Mouse (Mus musculus) CD4-positive, CD25-positive, alpha-beta regulatory T cell, adult 2 months (primary cell): ENCODE results near the gene Pus7l.

Experiments used
- DNase-seq: peaks from one replicate; pipeline ENCODE4 v3.0.0-alpha.2; 2012; ENCODE audit warnings: low read depth, low spot score

Gene Pus7l

GRCm38 (mm10) chr15:94543409-94544051 is at the start of gene Pus7l, which contains the start of gene Irak4:
Gene Pus7l, minus strand, starts transcription at chr15:94543547.
Gene Irak4, plus strand, starts transcription at chr15:94543643.
- peak; percentile 97 for DNase-seq

GRCm38 (mm10) chr15:94591356-94591755 is 48.0 kb upstream of the Pus7l start:
- no peak for DNase-seq

GRCm38 (mm10) chr15:94590083-94590482 is 46.7 kb upstream of the Pus7l start:
- no peak for DNase-seq

- DNase-seq: peak; percentile 99
Observed at GRCm38 (mm10) chr15:94589219-94590075, 46.1 kb upstream of the Pus7l start, which contains the start of gene Twf1. Gene Twf1, minus strand, starts transcription at chr15:94589889.

- no peak for DNase-seq
Observed at GRCm38 (mm10) chr15:94587826-94588715, 44.7 kb upstream of the Pus7l start.

- DNase-seq: peak; percentile 33
Observed at GRCm38 (mm10) chr15:94584738-94585137, 41.4 kb upstream of the Pus7l start.

GRCm38 (mm10) chr15:94583153-94583552 is 39.8 kb upstream of the Pus7l start:
- DNase-seq: no peak

- DNase-seq: no peak
Observed at GRCm38 (mm10) chr15:94582000-94582593, 38.8 kb upstream of the Pus7l start.

- no peak for DNase-seq
Observed at GRCm38 (mm10) chr15:94574566-94575268, 31.4 kb upstream of the Pus7l start.

GRCm38 (mm10) chr15:94572746-94573145 is 29.4 kb upstream of the Pus7l start:
- DNase-seq: no peak

- DNase-seq: no peak
Observed at GRCm38 (mm10) chr15:94571501-94571900, 28.2 kb upstream of the Pus7l start.

- DNase-seq: no peak
Observed at GRCm38 (mm10) chr15:94568496-94569182, 25.3 kb upstream of the Pus7l start.

GRCm38 (mm10) chr15:94565854-94566253 is 22.5 kb upstream of the Pus7l start:
- peak; percentile 65 for DNase-seq

GRCm38 (mm10) chr15:94564909-94565308 is 21.6 kb upstream of the Pus7l start:
- peak; percentile 56 for DNase-seq

GRCm38 (mm10) chr15:94558895-94559656 is 15.7 kb upstream of the Pus7l start:
- DNase-seq: peak; percentile 32

- DNase-seq: peak; percentile 94
Observed at GRCm38 (mm10) chr15:94557442-94557841, 14.1 kb upstream of the Pus7l start.

GRCm38 (mm10) chr15:94553536-94553935 is 10.2 kb upstream of the Pus7l start:
- no peak for DNase-seq

- no peak for DNase-seq
Observed at GRCm38 (mm10) chr15:94544844-94545243, 1.5 kb upstream of the Pus7l start.

- peak; percentile 16 for DNase-seq
Observed at GRCm38 (mm10) chr15:94544052-94544636, 797 bp upstream of the Pus7l start.
